Mouse (Mus musculus): Measurements from ENCODE around the gene B3galt5.

Gene B3galt5

DNA sequence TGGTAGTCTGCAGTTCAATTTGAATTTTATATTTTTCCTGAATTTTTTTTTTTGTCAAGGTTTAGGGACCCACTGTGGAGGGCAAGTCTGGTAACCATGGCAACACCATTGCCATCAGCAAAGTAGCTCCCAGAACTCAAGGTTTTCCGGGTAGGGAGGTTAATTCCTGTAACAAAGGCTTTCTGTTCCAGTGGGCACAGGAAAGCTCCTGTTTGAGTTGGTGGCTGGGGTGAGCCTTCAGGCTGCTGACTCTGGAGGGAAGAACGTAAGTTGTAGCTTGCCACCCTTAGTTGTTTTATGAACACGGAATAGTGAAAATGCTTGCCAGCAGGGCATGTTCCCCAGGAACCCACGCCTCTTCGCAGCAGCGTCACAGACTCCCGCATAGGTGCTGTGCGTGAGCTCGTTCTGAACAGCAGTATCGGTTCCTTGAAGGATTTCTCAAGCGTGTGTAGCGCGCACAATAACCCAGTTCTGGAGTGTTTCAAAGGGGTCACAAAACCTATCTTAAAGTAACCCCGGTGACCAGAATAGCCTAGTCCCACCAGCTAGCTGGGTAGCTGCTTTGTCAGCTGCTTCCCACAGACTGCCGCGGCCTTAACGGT is at the start of gene B3galt5:
B3galt5 (plus strand) TSS at position 436 of the 605 bp plus-strand sequence.
- no peak for DNase-seq (ENCODE audit: low spot score)

DNA sequence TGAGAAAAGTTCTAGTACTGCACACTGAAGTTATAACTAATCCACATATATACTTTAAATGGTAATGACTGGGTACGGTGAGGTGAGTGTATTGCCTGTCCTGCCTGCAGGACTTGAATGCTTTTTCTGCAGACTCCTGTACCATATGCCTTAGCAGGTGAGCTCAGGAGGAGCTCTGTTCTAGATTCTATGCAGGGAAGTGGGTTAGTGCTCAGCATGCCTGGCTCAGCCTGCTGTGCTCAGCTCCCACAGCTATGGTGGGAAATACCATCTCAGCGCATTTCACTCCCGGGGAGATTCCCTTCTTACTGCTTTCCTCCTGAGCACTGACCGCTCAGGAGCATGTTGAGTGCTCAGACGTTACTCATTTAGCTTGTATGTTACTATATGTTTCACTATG is 48.0 kb upstream of the B3galt5 start:
- DNase-seq (ENCODE audit: low spot score) = no peak

DNA sequence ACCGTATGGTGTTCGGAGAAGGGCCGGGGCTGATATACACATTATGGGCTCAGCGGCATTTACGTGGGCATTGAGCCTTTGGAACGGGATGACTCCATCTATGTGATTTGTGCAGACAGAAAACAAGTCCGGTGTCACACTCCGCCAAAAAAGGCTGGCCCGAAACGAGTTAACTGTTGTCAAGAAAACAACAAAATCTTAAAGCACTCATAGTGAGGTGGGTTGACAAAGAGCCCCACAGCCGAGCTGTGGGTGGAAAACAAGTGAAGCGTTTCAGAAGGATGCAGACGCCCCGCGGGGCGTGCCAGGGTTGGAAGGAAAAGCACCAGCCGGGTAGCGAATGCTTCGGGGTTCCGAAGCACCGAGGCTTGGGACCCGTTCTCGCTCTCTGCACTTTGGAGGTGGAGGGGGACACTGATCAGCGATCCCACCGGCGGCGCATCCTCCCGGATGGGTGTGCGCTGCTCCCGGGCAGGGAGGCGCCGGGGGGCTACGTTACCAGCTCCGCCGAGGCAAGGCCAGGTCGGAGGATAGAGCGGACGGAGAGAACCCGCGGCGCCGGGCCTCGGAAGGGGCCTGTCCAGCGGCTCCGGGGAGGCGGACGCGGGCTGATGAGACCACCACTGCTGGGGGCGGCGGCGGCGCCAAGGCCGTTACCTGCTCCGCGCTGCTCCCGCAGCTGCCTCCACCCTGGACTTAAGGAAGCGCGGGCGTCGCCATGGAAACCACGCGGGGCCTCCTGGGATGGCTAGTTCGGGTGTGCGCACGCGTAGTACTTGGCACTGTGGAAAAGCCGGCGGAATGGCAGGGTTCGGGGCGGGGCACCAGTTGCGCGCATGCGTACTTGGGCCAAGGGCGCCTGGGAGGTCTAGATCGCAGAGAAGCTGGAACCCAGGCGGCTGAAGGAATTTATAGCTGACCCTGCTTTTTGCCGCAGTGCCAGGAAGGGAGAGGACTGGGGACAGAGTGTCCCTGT is 43.8 kb upstream of the B3galt5 start, which contains the start of gene Lca5l:
Lca5l (minus strand) TSS at position 741 of the 976 bp plus-strand sequence.
- DNase-seq (ENCODE audit: low spot score) = peak; percentile 100

DNA sequence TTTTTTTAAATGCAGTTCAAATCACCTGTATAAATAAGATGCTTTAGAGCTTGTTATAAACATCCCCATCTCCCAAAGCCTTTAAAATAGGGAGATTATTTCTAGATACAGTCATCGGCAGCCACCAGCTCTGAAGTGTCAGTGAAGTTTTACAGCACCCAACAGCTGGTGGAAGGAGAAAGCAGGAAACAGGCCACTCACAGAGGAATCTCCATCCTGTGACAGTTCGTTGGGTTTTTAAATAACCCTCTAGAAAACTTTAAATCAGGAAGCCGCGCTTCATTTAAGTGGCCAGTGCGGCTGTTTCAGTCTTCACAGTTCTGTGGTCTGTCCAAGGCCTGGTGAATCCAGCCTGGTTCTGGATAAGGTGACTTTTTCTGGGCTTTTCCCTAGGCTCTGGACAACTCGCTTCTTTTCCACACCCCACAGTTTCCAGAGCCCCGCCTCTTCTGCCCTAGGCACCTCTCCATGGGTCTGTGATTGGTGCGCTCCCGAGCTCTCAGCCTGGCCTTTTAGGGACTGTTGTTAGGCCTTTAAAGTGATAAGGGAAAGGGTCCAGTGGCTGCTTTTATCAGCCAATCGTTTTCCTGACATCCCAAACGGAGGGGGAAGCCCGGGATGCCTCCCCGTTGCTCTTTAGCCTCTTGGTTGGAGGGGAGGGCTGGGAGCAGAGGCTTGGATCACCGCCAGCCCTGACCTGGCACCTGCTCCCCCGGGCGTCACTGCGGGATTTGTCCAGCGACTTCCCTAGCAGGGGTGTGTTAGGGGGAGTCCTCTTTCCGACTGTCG is 35.5 kb upstream of the B3galt5 start, which contains the start of gene Sh3bgr:
Sh3bgr (plus strand) TSS at position 538 of the 789 bp plus-strand sequence.
- DNase-seq (ENCODE audit: low spot score) = peak; percentile 68

DNA sequence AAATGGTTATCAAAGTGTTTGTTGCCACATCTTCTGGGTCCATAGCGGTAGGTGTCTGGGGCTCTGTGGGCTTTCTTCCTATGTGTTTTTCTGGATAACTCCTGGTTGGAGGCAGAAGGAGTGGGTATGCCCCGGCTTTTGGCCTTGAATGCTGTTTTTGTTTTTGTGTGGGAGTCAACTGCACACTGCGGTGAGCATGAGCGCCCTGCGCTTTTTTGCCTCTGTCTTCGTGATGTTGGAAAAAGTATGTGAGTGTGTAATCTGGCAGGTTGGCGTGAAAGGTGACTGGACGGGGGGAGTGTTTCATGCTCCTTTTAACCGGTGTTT is 34.9 kb upstream of the B3galt5 start:
- no peak for DNase-seq (ENCODE audit: low spot score)

DNA sequence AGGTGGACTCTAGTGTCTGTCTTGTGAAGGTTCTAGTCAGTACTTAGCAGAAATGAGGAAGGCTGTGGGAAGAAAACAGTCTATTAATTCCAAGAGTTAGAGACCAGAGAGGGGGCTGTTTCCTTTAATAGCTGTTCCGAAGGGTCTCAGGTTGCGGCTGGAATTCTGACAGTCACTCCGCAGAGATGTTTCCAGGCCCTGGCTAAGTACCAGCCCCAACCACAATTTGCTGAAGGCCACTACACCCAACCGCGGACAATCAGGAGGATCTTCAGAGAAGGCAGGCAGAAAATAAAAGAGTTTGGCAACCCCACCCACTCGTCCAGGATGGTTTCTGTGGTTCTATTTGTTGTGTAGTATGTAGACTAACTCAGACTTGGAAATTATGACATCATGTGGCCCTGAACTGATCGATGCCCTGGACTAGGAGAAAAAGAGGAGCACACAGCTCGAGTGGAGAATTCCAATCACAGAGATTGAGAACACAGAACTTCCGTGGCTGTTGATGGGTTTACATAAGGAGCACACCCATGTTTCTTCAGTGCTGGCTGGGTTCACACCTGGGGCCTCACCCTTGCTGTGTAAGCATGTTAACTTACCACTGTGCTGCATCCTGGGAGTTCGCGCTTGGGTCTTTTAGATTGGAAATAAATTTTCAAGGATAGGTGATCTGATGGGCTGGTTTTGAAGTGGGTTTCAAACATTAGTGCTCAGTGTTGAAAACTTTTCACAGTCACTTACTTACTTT is 33.9 kb upstream of the B3galt5 start:
- no peak for DNase-seq (ENCODE audit: low spot score)

DNA sequence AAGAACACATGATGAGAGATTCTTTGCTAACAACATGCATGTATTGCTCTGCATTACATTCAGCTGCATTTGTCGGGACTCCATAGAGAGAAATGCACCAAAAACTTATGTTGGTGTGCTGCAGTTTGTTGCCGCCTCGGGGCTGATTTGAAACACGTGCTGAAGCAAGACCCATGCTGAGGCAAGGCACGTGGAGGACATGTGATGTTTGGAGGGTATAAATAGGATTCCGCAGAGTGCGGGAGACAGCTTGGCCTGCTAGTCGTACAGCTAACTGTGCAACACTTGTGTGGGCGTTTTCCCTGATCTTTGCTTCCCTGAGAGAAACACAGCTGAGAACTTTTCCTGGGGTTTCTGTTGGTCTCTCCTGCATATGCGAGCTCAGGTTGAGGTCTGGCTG is 25.8 kb upstream of the B3galt5 start:
- no peak for DNase-seq (ENCODE audit: low spot score)

DNA sequence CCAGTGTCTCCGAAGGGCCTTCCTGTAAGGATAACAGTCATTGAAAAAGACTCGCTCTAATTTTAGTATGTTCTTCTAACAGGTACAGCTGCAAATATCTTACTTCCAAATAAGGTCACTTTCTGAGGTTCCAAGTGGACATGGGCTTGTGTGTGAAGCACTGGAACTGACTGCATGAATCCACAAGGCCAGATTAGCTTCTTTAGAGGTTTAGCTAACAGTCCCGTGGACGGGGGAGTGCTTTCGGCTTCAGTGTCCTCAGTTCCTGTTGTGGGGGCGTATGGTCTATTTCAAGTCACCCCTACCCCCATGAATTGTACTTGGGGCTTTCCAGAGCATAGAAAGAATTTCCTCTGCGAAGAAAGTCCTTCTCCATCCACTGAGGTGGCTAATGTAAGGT is 24.7 kb upstream of the B3galt5 start:
- DNase-seq (ENCODE audit: low spot score) = no peak

DNA sequence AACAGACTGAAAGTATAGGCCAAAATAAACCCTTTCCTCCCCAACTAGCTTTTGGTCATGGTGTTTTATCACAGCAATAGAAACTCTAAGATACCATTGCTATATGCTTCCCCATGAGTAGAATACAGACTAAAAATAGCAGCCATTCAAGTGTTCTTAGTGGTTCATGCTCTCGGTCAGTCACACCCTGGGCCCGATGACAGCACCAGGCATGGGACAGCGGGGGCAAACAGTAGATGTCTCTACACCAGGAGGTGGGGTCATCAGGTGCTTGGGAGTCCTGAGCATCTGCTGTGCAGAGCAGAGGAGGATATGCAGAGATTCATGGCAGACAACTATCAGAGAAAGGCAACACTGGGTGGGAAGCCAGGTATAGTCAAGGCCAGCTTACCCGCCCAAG is 22.6 kb upstream of the B3galt5 start:
- DNase-seq (ENCODE audit: low spot score) = no peak

DNA sequence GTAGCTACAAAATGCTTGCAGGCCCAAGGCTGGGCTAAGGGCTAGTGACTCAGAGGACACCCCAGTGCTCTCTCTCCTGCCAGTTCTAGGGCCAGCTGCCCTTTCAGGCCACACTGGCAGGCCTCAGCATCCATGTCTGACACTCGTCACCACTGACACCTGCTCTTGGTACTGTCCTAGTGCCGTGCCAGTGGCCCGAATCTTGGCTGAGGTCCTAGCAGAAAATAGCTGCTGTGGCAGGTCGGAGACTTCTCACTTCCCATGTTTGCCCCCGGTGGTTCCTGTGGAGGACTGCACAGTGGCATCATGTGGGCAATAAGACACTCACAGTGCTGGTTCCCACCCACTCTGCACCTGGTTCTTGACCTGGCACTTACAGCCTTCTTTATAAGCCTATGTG is 14.1 kb upstream of the B3galt5 start:
- peak; percentile 15 for DNase-seq (ENCODE audit: low spot score)

DNA sequence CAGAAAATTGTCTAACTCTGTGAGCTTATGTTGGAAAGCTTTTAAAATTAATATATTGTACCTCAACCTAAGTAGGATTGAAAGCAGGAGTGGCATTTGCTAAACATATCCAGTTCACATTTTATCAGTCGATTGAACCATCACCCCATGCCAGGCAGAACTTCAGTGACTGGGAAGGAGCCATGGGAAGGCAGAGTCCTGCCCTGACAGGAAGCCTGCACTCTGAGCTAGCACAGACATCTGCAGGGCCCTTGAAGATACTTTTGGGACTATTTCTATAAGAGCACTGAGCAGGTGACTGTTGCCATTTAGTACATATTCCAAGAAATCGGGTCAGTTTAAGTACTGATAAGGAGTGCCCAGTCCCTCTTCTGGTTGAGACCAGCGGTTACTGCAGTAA is 13.6 kb upstream of the B3galt5 start:
- DNase-seq (ENCODE audit: low spot score) = no peak

DNA sequence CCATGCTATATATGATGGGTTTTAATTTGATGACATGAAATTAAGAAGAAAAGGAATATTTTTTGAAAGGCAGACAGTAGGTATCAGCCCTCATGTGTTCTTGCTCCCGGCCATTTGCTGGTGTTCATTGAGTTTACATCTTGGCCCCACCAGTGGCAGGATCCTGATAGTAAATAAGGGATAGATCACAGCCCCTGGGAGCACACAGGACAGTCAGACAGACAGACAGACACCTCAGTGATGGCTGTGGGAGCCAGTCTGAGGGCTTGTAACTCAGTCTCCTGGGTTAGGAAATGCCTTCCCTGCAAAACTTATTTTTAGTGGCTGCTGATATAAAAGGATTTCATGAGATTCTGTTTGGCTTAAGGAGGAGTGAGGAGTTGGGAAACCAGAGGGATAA is 13.1 kb upstream of the B3galt5 start:
- no peak for DNase-seq (ENCODE audit: low spot score)

DNA sequence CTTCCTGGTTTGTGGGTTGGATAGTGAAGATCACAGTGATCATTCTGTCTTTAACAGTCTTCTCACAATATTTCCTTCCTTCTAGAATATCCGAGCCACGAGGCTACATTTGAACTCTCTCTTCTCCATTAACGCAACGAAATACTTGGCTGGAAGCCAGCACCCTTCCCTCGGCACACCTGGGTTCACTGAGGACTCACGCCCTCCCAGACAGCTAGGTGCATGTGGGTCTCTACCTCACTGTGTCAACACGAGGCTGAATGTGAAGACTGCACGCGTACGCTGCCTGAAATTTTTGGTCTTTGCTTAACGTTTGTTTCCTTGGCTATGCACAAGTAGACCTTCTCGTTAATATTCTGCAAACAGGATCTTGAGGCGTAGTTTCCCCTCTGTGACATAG is 7.2 kb upstream of the B3galt5 start:
- no peak for DNase-seq (ENCODE audit: low spot score)

DNA sequence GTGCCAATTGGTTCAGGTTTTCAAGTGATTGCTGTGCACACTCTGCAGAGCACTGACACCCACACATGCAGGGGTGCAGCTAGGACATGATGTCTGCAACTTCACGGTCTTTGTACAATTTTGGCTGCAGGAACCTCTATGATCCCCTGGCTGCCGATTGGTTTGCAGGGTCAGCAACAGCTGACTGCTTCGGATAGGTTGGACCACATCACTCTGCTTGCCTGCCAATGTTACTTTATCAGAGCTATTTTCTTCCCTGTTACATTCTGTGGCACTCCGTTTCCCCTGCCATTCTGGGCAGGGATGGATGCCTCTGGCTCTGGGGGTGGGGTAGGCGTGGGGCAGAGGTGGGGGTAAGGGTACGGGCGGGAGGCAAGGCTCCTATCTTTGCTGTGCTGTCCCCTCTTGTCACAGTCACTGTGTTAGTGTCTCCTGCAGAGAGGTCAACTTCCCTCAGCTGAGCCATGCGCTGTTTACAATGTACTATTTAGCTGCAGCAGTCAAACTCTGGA is 6.5 kb upstream of the B3galt5 start:
- no peak for DNase-seq (ENCODE audit: low spot score)

DNA sequence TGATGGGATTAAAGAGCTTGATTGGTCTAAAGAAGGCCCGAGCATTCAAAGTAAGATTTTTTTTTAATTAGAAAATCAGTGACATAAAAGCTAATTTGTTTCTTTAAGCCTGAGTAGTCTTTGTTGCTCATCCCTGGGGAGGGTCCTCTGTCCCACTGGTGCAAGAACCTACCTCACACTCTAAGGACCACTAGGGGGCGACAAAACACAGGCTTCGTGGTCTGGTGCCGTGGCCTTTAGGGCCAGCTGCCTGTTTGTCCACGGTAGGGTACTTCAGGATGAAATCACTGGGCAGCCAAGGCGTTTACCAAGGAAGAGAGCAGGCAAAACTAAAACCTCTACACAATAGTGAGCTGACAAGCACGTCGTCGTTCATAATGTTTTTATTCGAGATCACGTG is 5.2 kb upstream of the B3galt5 start:
- DNase-seq (ENCODE audit: low spot score) = peak; percentile 92

DNA sequence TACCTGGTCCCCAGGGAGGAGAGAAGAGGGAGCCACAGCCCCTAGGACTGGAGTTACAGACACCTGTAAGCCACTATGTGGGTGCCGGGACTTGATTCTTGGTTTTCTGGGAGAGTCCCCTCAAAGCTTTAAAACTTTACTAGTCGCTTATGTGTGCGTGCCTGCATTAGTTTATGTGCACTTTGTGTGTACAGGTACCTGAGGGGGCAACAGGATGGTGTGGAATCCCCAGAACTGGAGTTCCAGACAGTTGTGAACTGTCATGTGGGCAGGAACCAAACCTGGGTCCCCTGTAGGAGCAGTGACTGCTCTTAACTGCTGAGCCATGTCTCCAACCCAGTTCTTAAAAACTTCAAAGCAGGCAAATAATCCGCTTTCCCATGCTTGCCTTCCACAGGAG is 4.3 kb upstream of the B3galt5 start:
- DNase-seq (ENCODE audit: low spot score) = no peak

DNA sequence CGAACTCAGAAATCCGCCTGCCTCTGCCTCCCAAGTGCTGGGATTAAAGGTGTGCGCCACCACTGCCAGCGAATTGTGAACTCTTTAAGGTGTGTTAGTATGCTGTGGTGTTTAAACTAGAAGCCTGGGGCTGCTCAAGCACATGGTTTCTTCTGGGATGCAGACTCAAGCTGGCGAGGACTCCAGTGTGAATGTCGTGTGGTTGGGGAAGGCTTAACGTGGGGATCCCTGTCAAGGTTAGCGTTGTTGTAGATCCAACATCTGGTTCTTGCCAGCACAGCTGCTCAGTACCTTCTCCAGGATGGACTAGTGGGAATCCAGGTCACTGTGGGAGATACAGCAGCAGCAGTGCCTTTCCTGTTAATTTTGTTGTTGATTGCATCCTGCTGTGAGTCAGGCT is 3.6 kb upstream of the B3galt5 start:
- DNase-seq (ENCODE audit: low spot score) = no peak

DNA sequence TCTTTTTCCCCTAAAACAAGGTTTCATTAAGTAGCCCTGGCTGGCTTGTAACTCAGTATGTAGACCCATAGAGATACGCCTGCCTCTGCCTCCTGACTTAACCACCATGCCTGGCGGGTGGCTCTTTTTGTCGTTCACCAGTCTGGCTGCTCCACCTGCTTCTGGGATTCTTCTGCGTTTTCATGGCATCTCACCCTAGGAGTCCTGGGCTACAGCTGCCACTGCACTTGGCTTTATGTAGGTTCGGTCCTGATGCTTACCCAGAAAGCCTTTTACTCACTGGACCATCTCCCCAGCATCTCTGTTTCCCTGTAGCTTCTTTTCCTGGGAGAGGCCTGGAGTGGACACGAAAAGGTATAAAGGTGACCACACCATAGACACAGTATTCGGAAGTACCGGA is 1.6 kb upstream of the B3galt5 start:
- no peak for DNase-seq (ENCODE audit: low spot score)

DNA sequence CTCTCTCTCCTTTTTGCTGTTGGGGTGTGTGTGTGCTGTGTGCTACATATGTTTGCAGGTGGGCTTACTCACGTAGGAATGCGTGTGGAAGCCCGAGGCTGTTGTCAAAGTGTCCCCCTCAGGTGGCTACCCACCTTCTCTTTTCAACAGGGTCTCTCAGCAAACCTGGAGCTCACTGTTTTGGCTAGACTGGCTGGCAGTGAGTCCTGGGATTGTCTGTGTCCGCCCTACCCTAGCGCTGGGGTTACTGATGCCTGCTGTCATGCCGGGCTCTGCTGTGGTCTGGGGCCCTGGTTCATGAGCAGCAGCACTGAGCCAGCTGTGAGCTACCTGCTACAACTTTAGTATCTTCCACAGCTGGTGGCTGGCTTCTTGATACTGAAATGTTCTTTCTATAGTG is 8.9 kb downstream of the B3galt5 start:
- no peak for DNase-seq (ENCODE audit: low spot score)

DNA sequence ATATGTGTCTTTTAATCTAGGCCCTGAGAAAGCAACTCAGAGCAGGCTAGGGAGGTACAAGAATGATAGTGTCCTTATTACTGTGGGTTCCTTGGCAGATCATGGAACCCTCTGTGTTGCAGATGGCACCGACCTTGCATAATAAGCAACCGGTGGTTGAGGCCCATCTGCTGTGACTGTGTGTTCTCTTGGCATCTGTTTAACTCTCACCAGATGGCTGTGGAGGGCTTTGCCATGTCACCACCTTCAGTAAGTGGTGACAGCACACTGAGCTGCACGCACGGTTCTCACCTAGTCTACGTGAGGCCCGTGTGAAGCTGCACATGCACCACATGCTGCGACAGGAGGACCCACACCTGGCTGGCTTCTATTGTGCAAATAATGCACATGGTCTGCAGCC is 14.0 kb downstream of the B3galt5 start:
- peak; percentile 7 for DNase-seq (ENCODE audit: low spot score)

DNA sequence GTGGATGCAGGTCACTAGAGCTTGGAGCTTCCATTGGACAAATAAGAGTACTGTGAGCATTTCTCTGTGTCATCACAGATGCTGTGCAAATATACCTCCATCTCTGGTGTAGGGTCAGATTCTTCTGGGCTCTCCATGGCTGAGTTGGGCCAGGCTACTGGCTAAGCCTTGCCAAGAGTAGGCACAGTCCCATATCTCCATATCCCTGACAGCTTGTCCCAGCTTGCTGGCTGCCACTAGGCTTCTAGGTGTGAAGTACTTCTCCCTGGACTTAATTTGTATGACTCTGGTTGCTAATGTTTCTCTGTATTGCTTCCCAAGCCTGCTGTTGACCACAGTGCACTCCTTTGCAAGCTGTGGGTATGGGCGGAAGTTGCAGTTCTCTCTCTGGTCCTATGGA is 16.5 kb downstream of the B3galt5 start:
- no peak for DNase-seq (ENCODE audit: low spot score)

DNA sequence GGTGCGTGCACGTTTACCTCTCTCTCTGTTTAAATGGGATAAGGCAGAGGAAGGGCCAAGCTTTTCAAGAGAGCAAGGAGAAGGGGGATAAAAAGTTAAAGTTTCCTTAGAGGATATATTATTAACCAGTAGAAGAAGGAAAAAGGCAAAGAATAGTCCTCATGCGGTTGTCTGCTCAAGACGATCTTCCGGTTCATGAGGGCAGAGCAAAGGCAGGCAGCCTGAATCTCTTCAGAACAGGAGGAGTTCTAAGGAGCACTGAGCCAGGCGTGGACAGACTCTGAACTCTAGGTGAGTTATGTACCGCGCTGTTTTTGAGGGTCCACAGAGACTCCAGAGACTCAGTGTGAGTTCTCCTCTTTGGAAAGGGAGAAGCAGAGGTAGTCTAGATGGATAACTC is 22.8 kb downstream of the B3galt5 start:
- DNase-seq (ENCODE audit: low spot score) = no peak
